Mouse (Mus musculus) layer of hippocampus, postnatal 14 days (tissue): Measurements from ENCODE around the gene Dock4. TPM values are rescaled to one million over a fixed set of nuclear protein-coding genes. Genes with fewer than 3 reads are reported as not detected.
"Not testable (repeated sequence)": the region's sequence is repeated elsewhere in the genome, so short reads cannot be mapped to it uniquely, and the experiment has no call there.

ENCODE experiments used
- DNase-seq, 2 experiments: peaks; one replicate each; pipeline ENCODE4 v3.0.0; 2021 to 2022; ENCODE audit warnings: low spot score in 2 of 2, mixed read lengths in 1 of 2
- total RNA-seq, 2 experiments: library from RNA; stranded (reverse); gene quantifications; 2 replicates each; pipeline ENCODE4 v1.2.3; 2021

Gene Dock4
- total RNA-seq, 2 experiments from 2014 or later, result 193 to 215 TPM

DNA sequence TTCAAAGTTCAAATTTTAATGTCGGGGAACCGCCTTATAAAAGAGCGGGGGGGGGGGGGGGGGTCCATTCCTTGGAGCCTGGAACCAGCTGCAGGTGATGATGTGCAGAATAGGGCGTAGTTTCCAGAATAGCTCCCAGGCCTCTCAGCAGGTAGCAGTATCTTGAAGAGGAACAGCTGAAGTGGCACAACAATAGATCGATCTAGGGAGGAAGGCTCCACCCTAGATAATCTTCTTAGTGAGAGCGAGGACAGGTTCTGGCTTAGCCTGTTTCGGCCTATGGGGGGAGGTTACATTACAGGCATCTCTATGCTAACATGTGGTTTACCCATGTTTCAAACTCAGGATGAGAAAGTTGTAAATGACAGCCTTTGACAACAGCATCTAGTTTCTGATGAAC lies 411.7 kb downstream of the Dock4 start:
- no peak for DNase-seq

DNA sequence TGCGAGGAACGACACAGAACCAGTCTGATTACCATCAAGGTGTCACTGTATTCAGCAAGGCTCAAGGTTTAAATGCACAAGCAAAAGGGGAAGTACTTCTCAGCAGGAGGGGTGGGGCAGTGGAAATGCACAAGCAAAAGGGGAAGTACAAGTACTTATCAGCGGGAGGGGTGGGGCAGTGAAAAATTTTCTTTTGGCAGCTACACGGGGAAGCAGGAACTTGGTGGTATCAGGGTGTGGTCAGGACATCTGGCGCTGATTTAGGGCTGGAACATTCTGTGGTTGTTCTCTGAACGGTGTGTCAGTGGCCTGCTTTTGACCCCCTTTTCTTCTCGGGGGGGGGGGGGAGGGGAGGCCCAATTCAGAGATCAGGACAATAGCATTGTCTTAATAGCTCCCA lies 413.0 kb downstream of the Dock4 start:
- DNase-seq, result not testable (repeated sequence)

DNA sequence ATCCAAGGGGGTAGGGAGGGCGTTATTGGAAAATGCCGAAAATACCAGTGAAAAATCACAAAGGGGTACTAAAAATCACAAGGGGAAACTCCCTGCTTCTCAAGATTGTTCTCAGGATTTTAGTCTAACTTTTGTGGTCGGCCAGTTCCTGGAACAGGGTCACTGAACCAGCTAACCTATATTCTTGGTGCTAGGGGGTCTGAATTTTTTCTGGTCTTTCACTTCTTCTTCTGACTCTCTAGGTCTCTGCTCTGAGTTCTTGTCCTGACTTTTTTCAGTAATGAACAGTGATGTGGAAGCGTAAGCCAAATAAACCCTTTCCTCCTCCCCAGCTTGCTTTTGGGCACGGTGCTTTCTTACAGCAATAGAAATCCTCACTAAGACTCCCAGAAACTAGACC lies 424.6 kb downstream of the Dock4 start:
- DNase-seq, result no peak

DNA sequence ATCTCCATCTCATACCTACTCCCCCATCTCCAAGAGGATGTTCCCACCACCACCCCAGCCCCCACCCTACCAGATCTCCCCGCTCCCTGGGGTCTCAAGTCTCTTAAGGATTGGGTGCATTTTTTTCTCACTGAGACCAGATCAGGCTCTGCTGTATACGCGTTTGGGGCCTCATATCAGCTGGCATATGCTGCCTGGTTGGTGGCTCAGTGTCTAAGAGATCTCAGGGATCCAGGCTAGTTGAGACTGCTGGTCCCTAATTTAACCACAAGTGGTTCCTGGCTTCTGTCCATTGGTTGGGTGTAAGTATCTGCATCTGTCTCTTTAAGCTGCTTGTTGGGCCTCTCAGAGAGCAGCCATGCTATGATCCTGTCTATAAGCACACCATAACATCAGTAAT lies 427.0 kb downstream of the Dock4 start:
- DNase-seq, result no peak

DNA sequence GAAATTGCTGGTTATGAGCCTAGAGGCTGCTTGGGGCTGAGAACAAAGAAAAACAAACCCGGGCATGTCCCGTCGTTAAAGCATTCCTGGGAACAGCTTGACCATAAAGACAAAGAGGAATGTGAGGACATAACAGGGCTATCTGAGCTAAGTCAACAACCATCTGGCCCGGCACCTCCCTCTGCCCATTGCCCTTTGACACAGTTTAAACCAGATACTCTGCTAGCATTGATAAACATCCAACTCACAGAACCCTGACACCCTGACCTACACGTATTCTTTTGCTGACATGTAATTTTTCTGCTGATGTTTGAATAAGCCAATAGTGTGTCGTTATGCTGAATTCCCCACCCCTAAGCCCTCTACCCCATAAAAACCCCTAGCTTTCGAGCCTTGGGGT lies 427.5 kb downstream of the Dock4 start:
- not testable (repeated sequence) for DNase-seq

DNA sequence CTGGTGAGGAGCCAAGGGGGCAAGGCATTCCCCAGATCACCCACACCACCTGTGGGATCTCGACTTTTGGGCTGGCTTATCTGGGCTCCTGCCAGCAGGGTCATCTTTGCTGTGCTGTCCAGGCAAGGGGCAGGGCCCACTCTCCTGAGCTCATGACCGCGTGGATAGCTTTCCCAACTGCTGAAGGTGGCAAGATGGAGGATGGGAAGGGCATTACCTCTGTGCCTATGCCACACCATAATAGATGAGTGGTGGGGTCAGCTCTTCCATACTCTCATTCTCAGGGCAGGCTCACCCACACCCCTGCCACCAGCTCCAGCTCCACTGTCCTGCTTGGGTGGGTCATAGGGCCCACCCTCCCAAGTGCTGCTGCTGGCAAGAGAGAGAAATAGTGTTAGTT lies 439.2 kb downstream of the Dock4 start:
- DNase-seq, result no peak

DNA sequence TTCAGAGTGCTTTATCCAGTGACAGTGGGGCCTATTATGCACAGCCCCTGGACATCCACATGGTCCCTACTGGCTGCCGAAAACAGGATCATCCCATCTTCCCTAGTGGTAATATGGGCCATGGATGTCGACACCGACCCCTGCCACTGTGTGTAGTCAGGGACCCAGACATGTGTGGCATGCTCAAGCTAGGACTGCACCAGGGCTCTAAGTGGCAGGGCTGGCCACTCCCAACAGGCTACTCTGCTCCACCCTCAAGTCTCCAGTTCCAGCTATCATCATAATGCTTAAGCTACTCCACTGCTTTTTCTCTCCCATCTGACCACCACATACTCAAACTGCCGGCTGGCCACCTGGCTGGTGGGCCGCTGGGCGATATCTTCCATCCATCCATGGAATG lies 439.6 kb downstream of the Dock4 start:
- no peak for DNase-seq

DNA sequence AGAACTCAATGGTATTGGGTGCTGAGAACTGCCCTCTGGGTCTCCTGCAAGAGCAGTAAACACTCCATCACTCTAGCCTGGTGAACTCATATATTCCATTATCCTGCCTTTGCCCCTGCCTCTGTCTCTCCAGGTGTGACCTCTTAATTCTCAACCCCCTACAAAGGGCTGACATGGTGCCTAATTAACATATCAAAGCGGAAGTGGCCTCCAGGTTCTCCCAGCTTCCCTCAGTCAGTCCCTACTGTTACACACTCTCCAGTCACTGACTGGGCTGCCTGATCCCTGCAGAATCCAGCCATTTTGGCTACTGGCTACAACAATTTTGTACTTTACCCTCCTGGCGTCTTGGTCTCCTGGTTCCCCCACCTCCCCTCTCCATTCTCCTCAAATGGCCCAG lies 441.7 kb downstream of the Dock4 start:
- DNase-seq, result no peak

DNA sequence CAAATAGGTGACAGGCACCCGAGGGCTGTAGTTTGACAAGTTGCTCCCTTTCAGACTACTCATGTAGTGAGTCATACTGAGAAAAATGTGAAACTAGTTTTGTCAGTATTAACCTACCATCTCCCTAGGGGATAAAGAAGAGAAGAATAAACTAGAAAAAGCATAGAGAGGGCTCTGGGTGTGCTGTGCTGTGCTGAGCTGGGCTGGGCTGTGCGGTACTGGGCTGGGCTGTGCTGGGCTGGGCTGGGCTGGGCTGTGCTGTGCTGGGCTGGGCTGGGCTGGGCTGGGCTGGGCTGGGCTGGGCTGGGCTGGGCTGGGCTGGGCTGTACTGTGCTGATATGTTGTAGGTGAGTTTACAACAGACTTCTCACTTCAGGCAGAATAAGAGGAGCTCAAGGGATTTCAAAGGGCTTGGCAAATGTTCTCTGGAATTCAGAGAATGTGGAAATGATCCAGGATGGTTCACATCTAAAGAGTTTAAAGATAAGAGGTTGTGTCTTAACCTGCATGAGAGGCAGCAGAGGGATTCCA lies 442.6 kb downstream of the Dock4 start:
- DNase-seq, result no peak

DNA sequence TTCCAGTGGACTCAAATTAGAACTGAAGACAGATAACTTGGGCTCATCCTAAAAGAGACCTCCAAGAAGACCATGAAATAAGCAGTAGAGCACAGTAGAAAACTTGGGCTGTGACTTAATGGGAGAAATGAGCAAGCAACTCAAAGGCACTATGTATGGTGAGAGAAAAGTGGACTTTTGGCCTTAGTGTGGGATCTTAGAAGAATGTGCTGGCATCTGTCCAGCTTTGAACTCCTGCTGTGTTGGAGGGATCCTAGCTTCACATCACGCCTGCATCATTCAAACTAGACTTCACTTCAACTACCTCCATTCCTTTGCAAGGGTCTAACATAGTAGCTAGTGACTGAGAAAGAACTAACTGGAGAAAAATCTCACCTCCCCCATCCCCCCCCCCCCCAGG lies 443.1 kb downstream of the Dock4 start:
- no peak for DNase-seq

DNA sequence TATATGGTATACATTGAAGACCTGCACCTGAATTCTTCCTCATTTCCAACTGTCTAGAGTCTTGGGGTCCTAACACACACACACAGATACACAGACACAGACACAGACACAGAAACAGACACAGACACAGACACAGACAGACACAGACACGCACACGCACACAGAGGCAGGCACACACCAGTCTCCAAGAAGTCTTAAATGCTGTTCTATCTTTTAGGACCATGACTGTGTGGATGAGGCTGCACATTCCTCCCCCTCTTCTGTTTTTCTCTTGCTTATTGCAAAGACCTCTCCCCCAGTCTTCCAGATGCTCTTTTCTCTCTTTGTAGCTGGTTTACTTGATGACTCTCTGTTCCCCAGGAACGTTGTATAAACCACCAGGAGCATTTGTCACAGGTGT lies 443.8 kb downstream of the Dock4 start:
- no peak for DNase-seq

DNA sequence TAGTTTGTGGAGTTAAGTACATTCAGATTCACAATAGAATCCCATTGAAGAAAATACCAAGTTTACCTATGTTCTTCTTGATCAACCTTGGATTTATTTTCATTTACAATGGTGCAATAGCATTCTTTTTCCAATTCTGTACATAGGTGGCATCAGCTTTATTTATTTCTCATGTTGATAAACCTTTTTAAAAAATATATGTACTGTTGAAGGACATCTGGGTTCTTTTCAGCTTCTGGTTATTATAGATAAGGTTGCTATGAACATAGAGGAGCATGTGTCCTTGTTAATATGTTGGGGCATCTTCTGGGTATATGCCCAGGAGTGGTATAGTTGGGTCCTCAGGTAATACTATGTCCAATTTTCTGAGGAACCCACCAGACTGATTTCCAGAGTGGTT lies 445.4 kb downstream of the Dock4 start:
- no peak for DNase-seq

DNA sequence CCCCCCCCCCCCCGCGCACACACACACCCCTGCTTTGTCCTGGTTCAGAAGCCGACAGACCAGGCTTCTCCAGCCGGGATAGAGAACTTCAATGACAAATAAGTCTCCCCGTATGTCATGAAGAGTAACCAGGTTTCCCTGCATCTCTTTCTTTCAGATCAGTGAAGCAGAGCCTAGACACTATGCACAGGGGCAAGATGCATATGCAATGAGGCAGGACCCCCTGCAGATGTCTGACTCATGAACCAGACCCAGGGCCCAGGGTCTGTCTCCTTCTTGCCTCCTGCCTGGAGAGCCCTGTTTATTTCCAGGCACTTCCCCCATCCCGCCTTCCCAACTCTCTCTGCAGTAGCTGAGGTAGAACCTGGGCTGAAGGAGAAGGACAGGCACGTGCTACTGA lies 448.0 kb downstream of the Dock4 start:
- DNase-seq, result no peak

DNA sequence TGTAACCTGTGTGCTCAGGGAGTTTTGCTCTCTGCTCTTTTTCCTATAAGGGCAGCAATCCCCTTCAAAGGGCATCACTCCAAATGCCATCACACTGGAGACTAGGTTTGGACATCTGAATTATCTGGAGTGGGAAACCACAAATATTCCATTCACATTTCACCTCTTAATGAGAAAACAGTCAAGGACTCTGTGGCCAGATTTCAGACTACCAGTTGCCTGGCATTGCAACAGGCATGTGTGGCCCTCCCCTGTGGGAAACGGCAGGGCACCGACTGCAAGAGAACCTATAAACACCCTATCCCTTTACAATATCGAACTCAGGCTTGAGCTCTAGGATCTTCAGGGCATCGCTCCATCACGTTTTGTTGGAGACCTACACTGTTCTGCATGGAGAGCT lies 448.9 kb downstream of the Dock4 start:
- no peak for DNase-seq

Other genes with a start within 250 kb of the Dock4 start
- under 1 TPM; 0.25 to 0.86 TPM for gene Lsmem1, start 246.5 kb upstream of the Dock4 start, total RNA-seq
- gene Ifrd1, start 197.4 kb upstream of the Dock4 start, total RNA-seq, result 10 to 100 TPM; 85.2 to 96.9 TPM
- 10 to 100 TPM; 24.1 to 26.1 TPM for gene Zfp277, start 50 bp upstream of the Dock4 start, total RNA-seq